Mouse (Mus musculus) ES-Bruce4 (cell line): ENCODE data around the gene Fdx1l.

Source experiments
- CTCF ChIP-seq: IDR thresholded peaks from one replicate; pipeline ENCODE4 v1.8.1; 2011; ENCODE audit warnings: low read depth, low read length
- EP300 ChIP-seq: IDR thresholded peaks from 2 replicates; pipeline ENCODE4 v1.6.1; 2011; ENCODE audit warnings: low read depth, low read length; ENCODE audit not compliant: insufficient read depth
- POLR2A ChIP-seq: IDR thresholded peaks from one replicate; pipeline ENCODE4 v1.8.1; 2011; ENCODE audit warnings: low read length; ENCODE audit not compliant: insufficient read depth

GRCm38 (mm10) chr9:21021363-21021762 is 52.1 kb downstream of the Fdx1l start:
- no peak for TF ChIP-seq EP300
- no peak for TF ChIP-seq CTCF
- TF ChIP-seq POLR2A, result no peak
